Mouse (Mus musculus): ENCODE data around the gene Gsc2.
"Not testable (repeated sequence)": the region's sequence is repeated elsewhere in the genome, so short reads cannot be mapped to it uniquely, and the experiment has no call there.

- not testable (repeated sequence) for TF ChIP-seq CTCF (IDR thresholded peaks at IDR 0.05; ENCODE audit: control insufficient read depth, insufficient read depth, low read length); POLR2A (IDR thresholded peaks at IDR 0.05; ENCODE audit: borderline replicate concordance, control insufficient read depth, low read depth, low read length)
Observed at GRCm38 (mm10) chr16:17956052-17956638, 41.3 kb upstream of the Gsc2 start.
